Comparison of ENCODE assay signal across 1 mouse cellular context in the genomic region with DNA sequence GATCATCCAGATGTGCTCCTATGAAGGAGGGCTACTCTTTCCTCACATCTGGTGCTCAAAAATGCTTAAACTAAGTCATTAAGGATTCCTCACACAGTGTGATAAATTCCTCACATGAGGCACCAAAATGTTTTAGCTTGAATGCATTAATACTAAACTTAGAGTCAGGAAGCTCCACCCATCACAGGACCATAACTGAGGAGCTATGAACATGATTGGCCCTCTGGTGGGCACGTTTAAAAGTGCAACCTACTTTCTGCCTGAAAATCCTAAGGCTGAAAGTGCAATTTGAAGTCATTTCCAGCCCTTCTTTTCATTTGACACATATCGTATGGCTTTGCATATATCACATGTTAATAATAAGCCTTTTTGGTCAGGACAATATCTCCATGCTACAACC.
TF ChIP-seq lines count a peak whose summit lies in the region.

No protein-coding gene starts in this region.

TF ChIP-seq in CH12.LX, 34 proteins besides CTCF, POLR2A, EP300 and RAD21 (continued from another document):
- TF ChIP-seq ZNF384 (IDR thresholded peaks at IDR 0.05; ENCODE audit: low read depth, low read length) (no peak), GABPA (IDR thresholded peaks at IDR 0.05; ENCODE audit: insufficient replicate concordance, low read depth, low read length) (no peak), RCOR1 (conservative IDR thresholded peaks at IDR 0.05; ENCODE audit: low read depth, low read length) (no peak)
